Mouse (Mus musculus) adrenal gland, postnatal 10 days (tissue): ENCODE measurements at regions not wholly inside any gene's neighbourhood (a gene's known extent, or its start where the extent isn't known, plus 50 kb on each side); places are given as distances from the start of the nearest gene placed in this dataset.

ENCODE experiments used
- DNase-seq: peaks from one replicate; pipeline ENCODE4 v3.0.0; 2021; ENCODE audit warnings: mixed read lengths

GRCm38 (mm10) chr6:49990522-49990858 is 119.6 kb upstream of the Mpp6 start:
- DNase-seq = no peak

DNA sequence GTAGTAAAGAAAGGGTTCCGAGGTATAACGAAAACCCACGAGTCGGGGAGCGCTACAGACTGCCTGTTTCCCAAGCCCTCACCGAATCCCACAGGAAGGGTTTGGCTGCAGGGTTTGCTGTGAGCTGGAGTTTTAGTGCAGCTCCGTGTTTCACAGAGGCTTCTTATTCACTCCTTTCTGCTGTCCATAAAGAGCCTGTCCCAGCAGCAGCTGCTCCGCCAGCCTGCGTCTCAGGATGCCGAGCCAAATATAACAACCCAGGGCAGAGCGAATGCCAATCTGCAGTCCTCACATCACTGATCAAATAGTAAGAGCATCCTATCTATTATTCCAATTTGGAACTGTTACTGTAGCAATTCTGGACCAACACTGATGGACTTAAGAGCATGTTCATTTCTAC is 110.7 kb upstream of the Mpp6 start:
- DNase-seq = no peak

DNA sequence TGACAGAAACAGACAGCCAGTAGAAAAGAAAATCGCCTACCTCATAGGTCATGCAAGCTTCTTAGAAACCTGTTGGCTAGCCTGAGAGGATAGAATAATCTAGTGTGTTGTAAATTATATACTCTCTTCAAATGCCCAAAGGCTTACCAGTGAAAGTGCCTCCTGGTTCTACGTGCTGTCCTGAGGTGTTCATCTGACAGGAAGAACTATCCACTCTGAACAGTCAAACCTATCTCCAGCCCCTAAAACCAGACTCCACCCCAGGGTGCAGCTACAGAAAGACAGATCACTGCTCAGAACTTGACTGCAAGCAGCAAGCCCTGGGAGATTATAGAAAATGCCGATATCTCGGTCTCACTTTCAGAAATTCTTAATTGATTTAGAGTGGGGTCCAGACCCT is 102.0 kb upstream of the Mpp6 start:
- DNase-seq = no peak

- no peak for DNase-seq
These were observed 101.2 kb upstream of the Mpp6 start for GRCm38 (mm10) chr6:50008869-50009268.

DNA sequence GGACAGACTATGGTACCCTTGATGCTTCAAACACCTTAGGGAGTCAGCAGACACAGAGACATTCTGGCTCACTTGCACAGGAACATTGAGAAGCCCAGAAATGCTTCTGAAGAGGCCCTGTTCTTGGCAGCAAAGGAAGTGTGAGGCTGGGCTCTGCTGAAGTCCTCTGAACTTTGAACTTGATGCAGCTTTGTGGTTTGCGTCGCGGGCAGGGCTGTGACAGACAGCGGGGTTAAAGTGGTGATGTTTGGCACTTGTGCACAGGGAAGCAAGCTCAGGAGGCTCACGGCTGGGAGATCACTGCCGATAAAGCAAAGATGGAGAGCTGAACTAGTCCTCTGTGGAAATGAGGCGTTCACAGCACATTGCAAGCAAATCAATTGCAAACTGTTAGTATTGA is 100.7 kb upstream of the Mpp6 start:
- no peak for DNase-seq

DNA sequence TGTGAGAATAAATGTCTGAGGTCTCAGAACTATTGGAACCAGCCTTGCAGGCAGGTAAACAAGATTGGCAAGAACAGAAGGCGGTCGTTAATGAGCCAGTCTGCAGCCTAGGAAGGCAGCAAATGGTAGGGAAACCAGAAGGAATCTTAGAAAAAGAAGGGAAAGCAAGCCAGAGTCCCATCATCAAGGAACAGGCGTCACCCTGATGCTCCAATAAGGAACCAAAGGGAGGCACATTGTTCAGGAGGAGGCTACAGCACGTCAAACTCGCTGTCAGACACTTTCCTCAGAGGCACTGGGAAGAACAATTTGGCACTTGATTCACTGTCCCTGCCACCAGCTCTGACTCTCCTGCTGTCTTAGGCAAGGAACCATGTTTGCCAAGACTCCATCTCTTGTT is 100.2 kb upstream of the Mpp6 start:
- no peak for DNase-seq

DNA sequence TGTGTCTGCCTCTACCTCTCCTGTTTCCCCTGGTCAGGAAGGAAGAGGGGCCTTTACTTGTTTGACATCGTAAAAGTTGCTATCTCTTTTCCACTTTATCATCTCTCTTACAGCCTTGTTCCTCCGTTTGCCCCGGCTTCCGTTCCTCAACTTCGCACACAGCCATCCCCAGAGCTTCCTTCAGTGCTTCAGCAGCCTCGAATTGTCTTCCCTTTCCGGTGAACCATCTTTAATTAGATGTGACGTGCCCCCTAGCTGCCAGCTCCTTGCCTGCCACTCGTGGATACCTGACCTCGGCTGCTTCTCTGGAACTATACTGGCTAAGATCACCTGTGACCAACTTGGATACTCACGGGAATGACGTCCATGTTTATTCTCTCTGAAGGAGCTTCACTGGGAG is 99.0 kb upstream of the Mpp6 start:
- no peak for DNase-seq

DNA sequence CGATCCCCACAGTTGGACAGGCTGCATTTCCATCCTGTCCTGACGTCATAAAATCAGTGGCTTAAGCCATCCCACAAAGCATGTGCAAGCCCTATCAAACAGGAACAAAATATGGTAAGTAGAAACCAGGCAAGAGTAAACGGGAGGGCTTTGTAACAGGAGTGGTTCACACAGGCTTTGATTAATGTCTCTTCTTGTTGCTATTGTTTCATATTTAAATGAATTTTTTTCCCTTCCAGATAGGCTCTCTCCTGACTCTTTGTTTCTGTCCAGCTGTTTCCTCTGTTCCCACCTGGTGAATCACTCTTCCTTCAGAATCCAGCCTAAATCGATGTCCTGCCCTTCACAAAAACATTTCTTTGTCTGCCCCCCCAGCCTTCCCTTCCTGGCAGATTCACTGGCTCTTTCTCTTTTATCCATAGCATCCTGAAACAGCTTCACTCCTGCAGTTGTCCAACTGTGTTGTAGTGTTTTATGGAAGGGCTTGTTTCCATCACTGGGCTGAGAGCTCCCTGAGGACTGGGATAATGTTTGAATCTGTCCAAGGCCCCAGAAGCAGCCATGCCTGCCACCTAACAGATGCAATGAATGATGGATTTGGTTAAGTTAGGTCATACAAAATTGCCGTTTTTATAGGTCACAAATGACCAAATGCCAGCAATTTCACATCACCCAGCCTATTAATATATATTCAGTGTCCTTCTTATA is 98.1 kb upstream of the Mpp6 start:
- DNase-seq = no peak

GRCm38 (mm10) chr6:50013067-50013466 is 97.0 kb upstream of the Mpp6 start:
- DNase-seq = no peak

- no peak for DNase-seq
These were observed 96.2 kb upstream of the Mpp6 start for GRCm38 (mm10) chr6:50013842-50014241.

DNA sequence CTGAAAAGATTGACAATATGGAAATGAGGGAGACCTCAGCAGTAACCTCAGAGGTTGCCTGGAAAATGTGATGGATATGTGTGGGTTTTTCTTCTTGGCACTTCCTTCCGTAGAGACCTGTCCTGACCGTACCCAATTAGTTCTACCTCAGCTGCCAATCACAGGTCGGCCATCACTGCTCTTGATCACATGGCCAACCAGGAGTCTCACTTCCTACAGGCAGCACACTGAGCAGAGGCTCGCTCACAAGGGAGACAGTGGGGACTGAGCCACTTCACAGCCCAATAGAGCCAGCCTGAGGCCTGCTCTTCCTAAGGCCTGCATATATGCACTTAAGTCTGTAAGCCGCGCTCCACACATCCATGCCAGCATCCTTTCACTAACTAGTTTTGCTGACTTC is 82.1 kb upstream of the Mpp6 start:
- DNase-seq = no peak

DNA sequence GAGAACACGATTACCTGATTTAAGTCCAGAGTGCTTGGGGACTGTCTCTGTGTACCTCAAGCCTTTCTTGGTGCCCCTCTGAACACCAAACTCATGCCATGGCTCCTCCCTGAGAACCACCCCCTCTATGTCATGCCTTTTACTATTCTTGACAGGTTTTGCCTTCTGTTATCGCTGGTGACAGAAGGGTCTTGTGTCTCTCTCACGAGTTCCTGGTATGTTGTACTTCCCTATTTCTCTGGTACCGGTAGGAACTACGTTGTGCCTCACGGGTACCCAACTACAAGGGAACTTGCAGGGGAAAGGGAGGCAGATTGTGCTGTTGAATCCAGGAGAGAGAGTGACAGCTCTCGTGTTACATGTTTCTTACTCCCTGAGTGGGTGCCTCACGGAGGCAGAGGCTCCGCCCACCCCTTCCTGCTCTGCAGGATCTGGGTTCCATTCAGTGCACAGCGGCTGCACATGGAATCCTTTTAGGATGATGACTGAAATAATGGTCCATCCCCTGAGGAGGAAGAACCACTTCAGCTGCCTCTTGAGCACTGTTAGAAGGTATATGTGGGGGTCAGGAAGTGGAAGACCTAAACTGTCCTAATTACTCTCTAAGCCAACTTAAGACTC is 80.0 kb upstream of the Mpp6 start:
- no peak for DNase-seq

GRCm38 (mm10) chr6:50031356-50031755 is 78.7 kb upstream of the Mpp6 start:
- DNase-seq = no peak

- DNase-seq = no peak
These were observed 77.0 kb upstream of the Mpp6 start for GRCm38 (mm10) chr6:50032894-50033595.

- no peak for DNase-seq
These were observed 72.4 kb upstream of the Mpp6 start for GRCm38 (mm10) chr6:50037614-50038013.

- DNase-seq = no peak
These were observed 71.7 kb upstream of the Mpp6 start for GRCm38 (mm10) chr6:50038369-50038768.

- no peak for DNase-seq
These were observed 69.0 kb upstream of the Mpp6 start for GRCm38 (mm10) chr6:50041044-50041443.

GRCm38 (mm10) chr6:50042127-50042526 is 67.9 kb upstream of the Mpp6 start:
- DNase-seq = peak; percentile 15

GRCm38 (mm10) chr6:50044165-50044564 is 65.9 kb upstream of the Mpp6 start:
- no peak for DNase-seq

DNA sequence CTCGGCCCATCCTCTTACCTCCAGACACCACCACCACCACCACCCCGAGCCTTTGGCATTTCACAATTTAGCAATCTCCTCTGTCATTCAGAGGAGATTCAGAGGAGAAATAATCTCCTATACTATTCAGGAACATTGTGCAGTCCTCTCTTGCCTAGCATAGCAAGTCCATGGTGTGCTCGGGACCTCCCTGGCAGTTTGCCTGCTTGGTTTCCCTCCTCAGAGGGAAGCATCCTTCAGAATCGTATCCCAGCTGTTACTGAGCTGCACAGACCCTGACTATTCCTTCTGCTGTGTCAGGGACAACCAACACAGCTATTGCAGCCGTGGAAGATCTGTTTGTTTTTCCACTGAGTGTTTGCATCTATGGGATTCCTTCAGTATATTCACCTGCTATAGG is 63.3 kb upstream of the Mpp6 start:
- no peak for DNase-seq

- DNase-seq = no peak
These were observed 57.6 kb upstream of the Mpp6 start for GRCm38 (mm10) chr6:50052416-50052815.

DNA sequence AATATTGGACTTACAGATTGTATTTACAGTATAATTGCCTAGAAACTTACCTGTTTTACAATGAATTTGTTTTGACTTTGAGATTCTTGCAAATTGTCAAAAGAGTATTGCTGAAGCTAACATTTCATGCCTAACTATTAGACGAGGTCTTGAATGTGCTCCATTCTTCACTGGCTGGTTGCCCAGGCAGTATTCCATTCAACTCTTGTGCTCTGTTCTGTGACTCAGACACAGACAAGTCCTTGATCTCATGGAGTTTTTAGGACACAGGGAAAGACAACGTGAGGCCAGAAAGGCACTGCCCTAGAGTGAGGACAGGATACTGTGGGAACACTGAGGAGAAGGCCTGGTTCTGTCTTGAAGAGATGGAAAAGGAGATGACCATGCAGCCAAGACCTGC is 57.0 kb upstream of the Mpp6 start:
- peak; percentile 74 for DNase-seq

- DNase-seq = no peak
These were observed 55.8 kb upstream of the Mpp6 start for GRCm38 (mm10) chr6:50054233-50054632.

DNA sequence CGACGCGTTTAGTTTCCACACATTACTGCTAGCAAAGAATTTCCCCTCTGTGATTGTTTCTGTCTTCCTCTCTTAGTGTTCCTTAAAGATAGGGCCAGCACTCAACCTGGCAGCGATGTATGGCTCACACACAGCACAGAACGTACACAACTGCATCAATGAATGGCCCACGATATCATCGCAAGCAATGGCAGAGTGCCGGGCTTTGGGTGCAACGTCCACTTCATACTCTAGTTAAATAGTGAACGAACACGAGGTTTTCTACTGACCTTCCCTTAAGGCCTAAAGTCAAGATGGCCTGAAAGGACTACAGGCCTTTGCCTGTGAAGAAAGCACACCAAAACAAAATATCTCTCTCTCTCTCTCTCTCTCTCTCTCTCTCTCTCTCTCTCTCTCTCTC is 51.4 kb upstream of the Mpp6 start:
- DNase-seq = no peak
